Mouse (Mus musculus) cerebral cortex, adult 2 months (tissue): ENCODE results near the gene Rnf151.

Source experiments
- WGBS: fragments of 180-500 bp; shearing (Covaris S2); methylation state at CpG from one replicate; pipeline ENCODE4 v1.1.7; 2018; 5-methylcytosine and 5-hydroxymethylcytosine counted together

Rnf151 gene

GRCm38 (mm10) chr17:24667416-24667815 is 50.4 kb downstream of the Rnf151 start:
- WGBS = 19% methylated on average over 6 of the region's 6 CpGs

- WGBS = 78% methylated on average over 7 of the region's 7 CpGs
These were observed 50.9 kb downstream of the Rnf151 start for GRCm38 (mm10) chr17:24667011-24667410.
